Mouse (Mus musculus): ENCODE results near the gene Mesp2.

The Mesp2 gene

GRCm38 (mm10) chr7:79808561-79808960 lies 2.0 kb upstream of the Mesp2 start:
- no peak for DNase-seq

- no peak for DNase-seq
Measured at GRCm38 (mm10) chr7:79813409-79813808, 2.9 kb downstream of the Mesp2 start.

- peak in 1 of 2 experiments; percentile 19 for DNase-seq
Measured at GRCm38 (mm10) chr7:79818321-79818720, 7.8 kb downstream of the Mesp2 start.

GRCm38 (mm10) chr7:79819515-79819914 lies 9.0 kb downstream of the Mesp2 start:
- DNase-seq, result no peak

- no peak for DNase-seq
Measured at GRCm38 (mm10) chr7:79819996-79820395, 9.5 kb downstream of the Mesp2 start.

GRCm38 (mm10) chr7:79822092-79822695 lies 11.7 kb downstream of the Mesp2 start:
- DNase-seq, result peak; percentile 77 to 83

GRCm38 (mm10) chr7:79828341-79828740 lies 17.8 kb downstream of the Mesp2 start:
- DNase-seq, result no peak

- peak; percentile 68 to 82 for DNase-seq
Measured at GRCm38 (mm10) chr7:79831145-79831544, 20.6 kb downstream of the Mesp2 start.

- DNase-seq, result peak; percentile 72 to 82
Measured at GRCm38 (mm10) chr7:79831585-79831984, 21.1 kb downstream of the Mesp2 start.

- DNase-seq, result no peak
Measured at GRCm38 (mm10) chr7:79832980-79833379, 22.5 kb downstream of the Mesp2 start.

GRCm38 (mm10) chr7:79835196-79835595 lies 24.7 kb downstream of the Mesp2 start:
- DNase-seq, result no peak

- DNase-seq, result no peak
Measured at GRCm38 (mm10) chr7:79837247-79837646, 26.7 kb downstream of the Mesp2 start.

GRCm38 (mm10) chr7:79842163-79842562 lies 31.6 kb downstream of the Mesp2 start:
- DNase-seq, result no peak

- DNase-seq, result peak; percentile 23 to 35
Measured at GRCm38 (mm10) chr7:79844090-79844802, 33.7 kb downstream of the Mesp2 start.

- DNase-seq, result no peak
Measured at GRCm38 (mm10) chr7:79846342-79846741, 35.8 kb downstream of the Mesp2 start.

- DNase-seq, result peak; percentile 22 to 36
Measured at GRCm38 (mm10) chr7:79847456-79848451, 37.2 kb downstream of the Mesp2 start.

- no peak for DNase-seq
Measured at GRCm38 (mm10) chr7:79856305-79856704, 45.8 kb downstream of the Mesp2 start.

GRCm38 (mm10) chr7:79858202-79858934 lies 47.8 kb downstream of the Mesp2 start:
- DNase-seq, result no peak

- DNase-seq, result no peak
Measured at GRCm38 (mm10) chr7:79858956-79859630, 48.6 kb downstream of the Mesp2 start.

GRCm38 (mm10) chr7:79860811-79861210 lies 50.3 kb downstream of the Mesp2 start, which contains the start of gene Anpep:
Gene Anpep (minus strand): TSS chr7:79861059.
- no peak for DNase-seq

- DNase-seq, result no peak
Measured at GRCm38 (mm10) chr7:79861794-79862193, 51.3 kb downstream of the Mesp2 start.
